Mouse (Mus musculus): Measurements from ENCODE around the gene Neu3. TPM values are rescaled to one million over a fixed set of nuclear protein-coding genes. Genes with fewer than 3 reads are reported as not detected.

Neu3 gene
- 16.9 and 21.9 TPM in 2 replicates for polyA plus RNA-seq (2012; rRNA removed)

GRCm38 (mm10) chr7:99828083-99828570 lies at the start of gene Neu3:
Neu3 (minus strand) TSS chr7:99828417.

GRCm38 (mm10) chr7:99863362-99863761 lies 35.1 kb upstream of the Neu3 start, which contains the start of gene Spcs2:
Spcs2 (minus strand) TSS chr7:99863462.

GRCm38 (mm10) chr7:99858813-99859585 lies 30.8 kb upstream of the Neu3 start, which contains the start of gene Xrra1:
Xrra1 (plus strand) TSS chr7:99859116.

GRCm38 (mm10) chr7:99763207-99763606 lies 65.0 kb downstream of the Neu3 start, which contains the start of gene Olfr521:
Olfr521 (plus strand) TSS chr7:99763507.

Other genes with a start within 250 kb of the Neu3 start
- 8.2 and 17.2 TPM in 2 replicates for gene Tpbgl, start 201.3 kb downstream of the Neu3 start, polyA plus RNA-seq (2012; rRNA removed)
- gene Slco2b1, start 117.1 kb downstream of the Neu3 start, polyA plus RNA-seq (2012; rRNA removed), result 20.5 and 25.8 TPM in 2 replicates
- not detected in 2 replicates for gene Olfr520, start 98.1 kb downstream of the Neu3 start, polyA plus RNA-seq (2012; rRNA removed)
- gene Olfr521, start 64.9 kb downstream of the Neu3 start, polyA plus RNA-seq (2012; rRNA removed), result not detected in 2 replicates
- 0.81 and 0.84 TPM in 2 replicates for gene Xrra1, start 30.7 kb upstream of the Neu3 start, polyA plus RNA-seq (2012; rRNA removed)
- 18.0 and 20.4 TPM in 2 replicates for gene Spcs2, start 35.0 kb upstream of the Neu3 start, polyA plus RNA-seq (2012; rRNA removed)
- gene Rnf169, start 152.0 kb upstream of the Neu3 start, polyA plus RNA-seq (2012; rRNA removed), result 5.4 and 5.9 TPM in 2 replicates
- 10.3 and 12.1 TPM in 2 replicates for gene Chrdl2, start 177.8 kb upstream of the Neu3 start, polyA plus RNA-seq (2012; rRNA removed)